Mouse (Mus musculus) skeletal muscle tissue, postnatal 0 days (tissue): ENCODE measurements around the gene Olfr1414. TPM values are rescaled to one million over a fixed set of nuclear protein-coding genes. Genes with fewer than 3 reads are reported as not detected.

Source experiments
- microRNA-seq, 2 experiments: library from miRNA; unstranded; fragments of <30 nt; microRNA quantifications; one replicate each; pipeline ENCODE4; 2016
- polyA plus RNA-seq: library from polyadenylated mRNA; unstranded; fragments of >200 nt; fragmentation: Nextera tagmentation; extraction: Ambion mirVana; gene quantifications from 2 replicates; pipeline ENCODE4 v1.2.1, GENCODE M21; 2015

The Olfr1414 gene
- not detected in 2 replicates for polyA plus RNA-seq

DNA sequence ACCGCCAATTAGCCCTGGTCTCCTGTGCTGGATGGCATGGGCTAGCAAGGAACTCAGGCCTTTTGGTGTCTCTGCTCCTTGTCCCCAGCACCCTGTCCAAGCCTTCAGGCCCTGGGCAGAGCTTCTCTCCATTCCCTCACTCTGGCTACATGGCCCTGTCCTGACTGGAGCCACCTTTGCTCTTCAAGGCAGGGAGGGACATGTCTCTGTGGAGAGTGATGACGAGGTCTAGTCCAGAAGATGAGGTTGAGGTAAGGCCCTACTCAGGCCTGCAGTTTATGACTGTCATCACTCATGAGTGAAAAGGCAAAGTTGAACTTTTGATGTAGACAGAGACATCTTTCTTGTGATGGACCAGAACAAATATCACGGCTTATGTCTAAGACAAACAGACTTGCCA is at the start of gene Olfr1414:
Olfr1414 (minus strand) TSS at position 101 of the 400 bp plus-strand sequence.

GRCm38 (mm10) chr1:92496001-92496400 is 22.5 kb downstream of the Olfr1414 start, which contains the start of gene Olfr1415:
Gene Olfr1415, minus strand, starts transcription at chr1:92496101.

DNA sequence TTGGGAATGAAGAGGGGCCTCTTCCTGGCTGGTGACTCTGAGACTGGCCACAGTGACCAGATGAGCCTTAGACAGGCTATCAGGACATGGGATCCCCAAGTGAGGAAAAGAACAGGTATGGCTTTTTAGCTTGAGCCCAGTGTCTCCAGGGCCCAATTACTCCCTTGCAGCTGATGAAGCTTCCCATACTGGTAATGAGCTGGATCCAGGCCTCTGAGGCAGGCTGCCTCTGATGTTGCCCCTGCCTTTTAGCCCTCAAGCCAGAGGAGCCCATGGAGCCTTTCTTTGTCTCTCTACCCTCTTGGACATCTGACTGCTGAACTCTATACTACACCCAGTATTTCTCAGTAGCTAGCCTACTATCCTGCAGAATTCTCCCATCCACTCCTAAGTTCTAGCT is 33.4 kb downstream of the Olfr1414 start, which contains the start of gene Olfr1416:
Olfr1416 (minus strand) TSS at position 101 of the 400 bp plus-strand sequence.

GRCm38 (mm10) chr1:92473165-92474041 is 45.1 kb downstream of the Olfr1414 start, which contains the start of gene Ndufa10:
Gene Ndufa10, minus strand, starts transcription at chr1:92473860.

Small RNA genes lying within 50 kb of the gene (microRNA-seq; reads per million reads assigned to microRNA genes)
- 3.2 to 3.3 reads per million in 2 experiments for gene Mir6900

Other genes starting within 250 kb of the Olfr1414 start
- 496 and 559 TPM in 2 replicates for gene Ndufa10, start 44.8 kb downstream of the Olfr1414 start, polyA plus RNA-seq
- not detected in 2 replicates for gene Olfr1416, start 33.5 kb downstream of the Olfr1414 start, polyA plus RNA-seq
- not detected in 2 replicates for gene Olfr1415, start 22.6 kb downstream of the Olfr1414 start, polyA plus RNA-seq
- gene Olfr1413, start 52.7 kb upstream of the Olfr1414 start, polyA plus RNA-seq = not detected in 2 replicates
- not detected in 2 replicates for gene Olfr1412, start 67.1 kb upstream of the Olfr1414 start, polyA plus RNA-seq
- gene Olfr1411, start 75.8 kb upstream of the Olfr1414 start, polyA plus RNA-seq = not detected in 2 replicates
- not detected in 2 replicates for gene Olfr1410, start 87.1 kb upstream of the Olfr1414 start, polyA plus RNA-seq
- not detected in 2 replicates for gene Olfr12, start 99.1 kb upstream of the Olfr1414 start, polyA plus RNA-seq
- gene Cops9, start 123.3 kb upstream of the Olfr1414 start, polyA plus RNA-seq = 411 and 456 TPM in 2 replicates
- 0.33 and 0.59 TPM in 2 replicates for gene Otos, start 130.2 kb upstream of the Olfr1414 start, polyA plus RNA-seq